Mouse (Mus musculus): ENCODE data around the gene Klra17. TPM values are rescaled to one million over a fixed set of nuclear protein-coding genes. Genes with fewer than 3 reads are reported as not detected.
"Not testable (repeated sequence)": the region's sequence is repeated elsewhere in the genome, so short reads cannot be mapped to it uniquely, and the experiment has no call there.

The Klra17 gene
- total RNA-seq (2014; fragmentation: Nextera tagmentation) (not detected in 2 replicates), total RNA-seq (2017) (not detected in 2 replicates)

DNA sequence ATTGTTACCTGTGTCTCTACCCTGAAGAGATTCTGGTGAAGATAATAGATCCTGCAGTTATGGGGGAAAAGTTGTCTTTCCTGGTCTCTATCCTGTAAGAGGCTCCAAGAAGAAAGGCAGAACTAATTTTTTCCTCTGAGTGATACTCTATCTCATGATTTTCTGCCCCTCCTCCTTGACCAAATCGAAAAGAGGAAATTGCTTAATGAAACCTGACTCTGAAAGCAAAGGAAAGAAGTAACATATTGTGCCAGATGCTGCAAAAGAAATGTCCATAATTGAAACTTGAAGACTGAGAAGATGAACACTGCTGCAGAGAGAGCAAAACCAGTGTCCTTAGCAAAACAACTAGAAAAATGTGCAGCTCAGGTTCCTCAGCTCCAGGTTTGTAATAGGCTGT lies at the start of gene Klra17:
Gene Klra17 (minus strand): TSS at position 124 of the 400 bp plus-strand sequence.
- ATAC-seq (replicated peaks; ENCODE audit: poor library complexity, severe bottlenecking), result peak; percentile 94

DNA sequence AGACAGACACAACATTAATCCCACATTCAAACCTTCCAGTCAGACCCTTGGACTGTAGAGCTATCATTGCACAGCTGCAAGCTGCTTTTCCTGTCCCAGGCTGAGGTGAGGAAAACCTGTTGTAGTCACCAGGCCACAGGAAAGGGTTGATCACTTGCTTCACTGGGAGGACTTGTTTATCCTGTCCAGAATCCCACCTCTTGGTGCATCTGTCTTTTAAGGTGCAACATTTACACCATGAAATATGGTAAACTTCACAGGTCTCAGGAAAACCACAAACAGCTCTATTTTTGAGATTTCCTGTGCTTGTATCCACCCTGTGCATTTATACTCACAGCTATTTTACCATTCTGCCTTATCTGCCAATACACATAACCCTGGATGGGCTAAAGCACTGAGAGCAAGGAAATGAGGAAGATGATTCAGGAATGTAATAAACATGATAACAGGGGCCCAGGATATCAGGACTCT lies 41.0 kb upstream of the Klra17 start, which contains the start of gene Klra5:
Gene Klra5 (minus strand): TSS at position 175 of the 471 bp plus-strand sequence.
- peak; percentile 91 for ATAC-seq (replicated peaks; ENCODE audit: poor library complexity, severe bottlenecking)

DNA sequence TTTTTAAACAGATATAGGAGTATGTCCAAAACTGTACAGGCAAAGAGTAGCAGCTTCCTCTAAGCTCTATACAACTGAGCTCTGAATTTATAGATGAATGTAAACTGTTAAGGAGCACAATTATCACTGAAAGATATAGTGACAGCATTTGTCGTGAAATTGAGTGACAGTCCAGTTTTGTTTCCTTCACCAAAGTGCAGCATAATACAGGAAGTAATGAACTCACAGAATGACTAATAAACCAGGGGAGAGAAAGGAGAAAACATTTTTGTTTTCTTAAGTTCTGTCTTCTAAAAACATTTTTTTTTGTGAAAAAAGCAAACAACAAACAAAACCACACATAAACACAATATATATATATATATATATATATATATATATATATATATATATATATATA lies 40.5 kb upstream of the Klra17 start:
- ATAC-seq (replicated peaks; ENCODE audit: poor library complexity, severe bottlenecking), result peak; percentile 76

DNA sequence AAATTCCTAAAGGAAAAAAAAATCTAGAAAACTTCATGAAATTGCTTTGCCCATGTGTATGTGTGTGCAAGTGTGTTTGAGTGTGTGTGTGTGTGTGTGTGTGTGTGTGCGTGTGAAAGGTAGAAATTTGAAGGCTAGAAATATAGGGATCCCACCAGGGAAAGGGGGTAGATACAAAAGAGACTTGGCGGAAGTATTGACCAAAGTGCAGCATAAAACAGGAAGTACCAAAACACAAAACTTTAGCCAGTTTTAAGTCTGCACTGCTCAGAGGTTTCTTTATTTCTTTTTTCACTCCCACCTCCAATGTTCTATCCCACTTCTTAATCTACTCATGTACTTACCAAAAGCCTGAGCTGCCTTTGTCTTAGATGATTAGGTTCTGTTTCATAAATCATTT lies 6.1 kb upstream of the Klra17 start:
- peak; percentile 75 for ATAC-seq (replicated peaks; ENCODE audit: poor library complexity, severe bottlenecking)

DNA sequence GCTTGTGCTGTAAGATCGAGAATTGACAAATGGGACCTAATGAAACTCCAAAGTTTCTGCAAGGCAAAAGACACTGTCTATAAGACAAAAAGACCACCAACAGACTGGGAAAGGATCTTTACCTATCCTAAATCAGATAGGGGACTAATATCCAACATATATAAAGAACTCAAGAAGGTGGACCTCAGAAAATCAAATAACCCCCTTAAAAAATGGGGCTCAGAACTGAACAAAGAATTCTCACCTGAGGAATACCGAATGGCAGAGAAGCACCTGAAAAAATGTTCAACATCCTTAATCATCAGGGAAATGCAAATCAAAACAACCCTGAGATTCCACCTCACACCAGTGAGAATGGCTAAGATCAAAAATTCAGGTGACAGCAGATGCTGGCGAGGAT lies 14.1 kb downstream of the Klra17 start, which contains the start of gene Gm17631:
Gene Gm17631 (plus strand): TSS at position 301 of the 400 bp plus-strand sequence.
- not testable (repeated sequence) for ATAC-seq (replicated peaks; ENCODE audit: poor library complexity, severe bottlenecking)

DNA sequence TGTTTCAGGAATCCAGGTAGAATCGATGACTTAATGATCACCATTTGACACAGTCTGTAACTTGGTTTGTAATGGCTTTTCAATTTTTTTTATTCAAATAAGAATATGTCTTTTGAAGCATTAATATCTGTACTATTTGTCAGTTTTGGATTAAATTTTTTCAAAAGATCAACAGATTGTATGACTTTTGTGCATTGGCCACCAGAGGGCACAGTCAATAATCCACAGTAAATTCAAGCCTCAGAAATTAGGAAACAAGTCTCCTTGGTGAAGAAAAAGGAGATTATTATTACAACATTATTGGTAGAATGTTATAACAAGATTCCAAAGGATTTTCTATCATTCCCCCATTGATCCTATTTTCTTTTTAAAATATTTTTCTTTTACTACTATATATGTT lies 50.9 kb downstream of the Klra17 start:
- ATAC-seq (replicated peaks; ENCODE audit: poor library complexity, severe bottlenecking), result no peak

DNA sequence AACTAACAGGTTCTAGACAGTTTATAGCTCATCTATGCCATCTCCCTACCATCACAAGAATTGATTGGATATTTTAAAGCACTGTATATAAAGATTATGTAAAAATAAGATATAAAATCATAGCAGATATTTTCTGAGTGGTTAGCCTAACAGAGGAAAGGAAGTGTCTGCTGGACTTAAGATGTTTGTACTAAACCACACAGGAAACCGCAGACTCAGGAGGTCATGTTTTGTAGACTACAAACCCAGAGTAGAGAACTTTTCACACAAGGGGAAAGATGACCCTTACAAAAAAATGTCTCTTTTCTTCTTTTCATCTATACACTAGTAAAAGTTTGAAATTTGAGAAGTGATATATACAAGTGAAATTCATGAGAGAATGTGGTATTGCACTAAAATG lies 52.5 kb downstream of the Klra17 start:
- ATAC-seq (replicated peaks; ENCODE audit: poor library complexity, severe bottlenecking), result peak; percentile 97

DNA sequence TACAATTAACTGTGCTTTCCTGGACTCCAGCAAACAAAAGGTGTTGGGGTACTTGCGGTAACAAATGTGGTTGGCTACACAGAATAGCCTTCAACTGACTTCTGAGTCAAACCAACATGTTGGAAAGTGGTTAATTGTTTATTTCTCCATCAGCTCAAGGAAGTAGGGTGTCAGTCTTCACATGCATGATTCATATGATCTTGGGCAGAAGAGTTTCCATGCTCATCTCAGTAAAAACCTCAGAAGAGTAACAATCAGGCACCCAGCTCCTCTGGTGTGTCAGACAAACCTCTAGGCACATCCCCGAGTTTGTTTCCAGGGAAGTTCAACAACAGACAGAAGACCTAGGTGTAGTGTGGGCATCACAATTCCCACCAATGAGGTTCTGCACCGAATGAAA lies 58.7 kb downstream of the Klra17 start:
- no peak for ATAC-seq (replicated peaks; ENCODE audit: poor library complexity, severe bottlenecking)

DNA sequence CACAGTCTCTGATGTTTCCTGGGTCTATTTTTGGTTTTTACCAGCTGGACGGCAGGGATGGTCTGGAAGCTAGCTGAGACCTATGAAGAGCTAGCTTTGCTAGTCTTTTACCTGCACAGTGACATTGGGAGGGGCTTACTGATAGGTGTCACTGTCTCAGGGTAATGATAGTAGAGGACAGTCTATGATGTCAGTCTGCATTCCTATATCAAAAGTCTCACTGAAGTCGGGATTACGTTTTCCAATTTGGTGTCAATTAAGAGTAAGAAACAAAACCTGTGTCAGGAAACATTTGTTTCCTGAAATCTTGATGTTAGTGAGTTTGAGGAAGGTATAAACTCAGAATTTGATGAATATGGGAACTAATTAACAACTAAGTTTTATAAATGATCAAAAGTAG lies 92.3 kb downstream of the Klra17 start, which contains the start of gene Gm156:
Gene Gm156 (minus strand): TSS at position 101 of the 400 bp plus-strand sequence.
- ATAC-seq (replicated peaks; ENCODE audit: poor library complexity, severe bottlenecking), result not testable (repeated sequence)

Other genes with a start within 250 kb of the Klra17 start
- not detected in 2 replicates for gene Klrc3, start 233.3 kb downstream of the Klra17 start, total RNA-seq (2014; fragmentation: Nextera tagmentation)
- not detected in 2 replicates for gene Klrc3, start 233.3 kb downstream of the Klra17 start, total RNA-seq (2017)
- gene Klrc2, start 216.0 kb downstream of the Klra17 start, total RNA-seq (2014; fragmentation: Nextera tagmentation), result not detected in 2 replicates
- 1.6 TPM in 1 of 2 replicates, not detected in the other for gene Klrc2, start 216.0 kb downstream of the Klra17 start, total RNA-seq (2017)
- not detected in 2 replicates for gene Klrc1, start 197.7 kb downstream of the Klra17 start, total RNA-seq (2014; fragmentation: Nextera tagmentation)
- 2.9 TPM in 1 of 2 replicates, not detected in the other for gene Klrc1, start 197.7 kb downstream of the Klra17 start, total RNA-seq (2017)
- gene Klri1, start 159.5 kb downstream of the Klra17 start, total RNA-seq (2014; fragmentation: Nextera tagmentation), result not detected in 2 replicates
- gene Klri1, start 159.5 kb downstream of the Klra17 start, total RNA-seq (2017), result not detected in 2 replicates
- gene Klri2, start 136.2 kb downstream of the Klra17 start, total RNA-seq (2014; fragmentation: Nextera tagmentation), result not detected in 2 replicates
- gene Klri2, start 136.2 kb downstream of the Klra17 start, total RNA-seq (2017), result not detected in 2 replicates
- not detected in 2 replicates for gene Gm156, start 92.4 kb downstream of the Klra17 start, total RNA-seq (2014; fragmentation: Nextera tagmentation)
- not detected in 2 replicates for gene Gm156, start 92.4 kb downstream of the Klra17 start, total RNA-seq (2017)
- gene Gm17631, start 14.0 kb downstream of the Klra17 start, total RNA-seq (2014; fragmentation: Nextera tagmentation), result not detected in 2 replicates
- gene Gm17631, start 14.0 kb downstream of the Klra17 start, total RNA-seq (2017), result not detected in 2 replicates
- not detected in 2 replicates for gene Klra5, start 41.0 kb upstream of the Klra17 start, total RNA-seq (2014; fragmentation: Nextera tagmentation)
- not detected in 2 replicates for gene Klra5, start 41.0 kb upstream of the Klra17 start, total RNA-seq (2017)
- not detected in 2 replicates for gene Klra6, start 150.3 kb upstream of the Klra17 start, total RNA-seq (2014; fragmentation: Nextera tagmentation)
- gene Klra6, start 150.3 kb upstream of the Klra17 start, total RNA-seq (2017), result not detected in 2 replicates
- not detected in 2 replicates for gene Klra4, start 190.6 kb upstream of the Klra17 start, total RNA-seq (2014; fragmentation: Nextera tagmentation)
- not detected in 2 replicates for gene Klra4, start 190.6 kb upstream of the Klra17 start, total RNA-seq (2017)

All from granulocyte monocyte progenitor cell, adult 5-6 weeks (primary cell).